Mouse (Mus musculus): ENCODE results near the gene Gpm6b. TPM values are rescaled to one million over a fixed set of nuclear protein-coding genes. Genes with fewer than 3 reads are reported as not detected.

The Gpm6b gene
- polyA plus RNA-seq, 1 experiment: not detected

DNA sequence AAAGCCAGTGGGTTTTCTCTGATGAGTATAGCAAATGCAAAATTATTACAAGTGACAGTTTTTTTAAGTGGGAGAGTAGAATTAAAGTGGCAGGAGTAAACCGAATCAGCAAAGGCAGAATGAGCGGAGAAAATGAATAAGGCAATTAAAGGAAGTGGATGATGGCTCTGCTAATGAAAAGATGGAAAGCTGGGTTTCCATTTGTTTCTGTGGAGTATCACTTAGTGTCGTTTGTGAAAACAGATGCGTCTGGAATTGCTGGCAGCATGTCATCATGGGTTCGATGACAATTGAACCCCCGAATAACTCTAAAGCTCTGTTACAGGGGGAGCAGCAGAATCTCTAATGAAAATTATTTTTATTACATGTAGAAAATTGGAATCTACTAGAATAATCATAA is 109.4 kb downstream of the Gpm6b start:
- TF ChIP-seq FLI1 (IDR thresholded peaks at IDR 0.05; ENCODE audit: low read length) (no peak), GATA1 (IDR thresholded peaks at IDR 0.05; ENCODE audit: borderline replicate concordance, low read length) (no peak)
- no peaks in the 10 kb centered on the region for H3K36me3 ChIP-seq (replicated peaks; ENCODE audit: low read length)
- H3K4me3 ChIP-seq (replicated peaks): no peak overlapping the region
- H3K4me1 ChIP-seq: 0 out of 2 replicates have a peak, but pooled peaks cover 6% of the 10 kb centered on the region
- H3K27me3 ChIP-seq (replicated peaks): no peaks in the 10 kb centered on the region
- no peaks in the 10 kb centered on the region for H3K9me3 ChIP-seq

DNA sequence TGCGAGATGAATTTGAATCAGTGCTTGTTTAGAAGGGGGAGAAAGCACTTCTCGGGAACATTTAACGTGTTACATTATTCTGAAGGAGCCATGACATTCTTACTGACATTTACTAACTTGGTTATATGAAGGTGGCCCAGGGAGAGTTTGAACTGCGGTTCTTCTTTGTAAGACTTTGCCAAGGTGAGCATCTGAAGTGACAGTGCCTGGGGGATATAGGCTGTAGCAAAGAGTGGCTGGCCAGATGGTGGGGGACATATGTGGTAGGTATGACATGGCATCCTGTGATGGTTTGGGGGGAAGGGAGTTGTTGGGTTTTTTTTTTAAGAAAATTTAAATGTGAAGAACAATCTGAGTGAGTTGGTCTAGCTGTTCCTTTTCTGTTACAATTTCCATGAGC is 109.9 kb downstream of the Gpm6b start:
- H3K27me3 ChIP-seq (replicated peaks): peaks cover 1% of the 10 kb centered on the region
- H3K36me3 ChIP-seq (replicated peaks; ENCODE audit: low read length): no peaks in the 10 kb centered on the region
- no peak overlapping the region for H3K4me3 ChIP-seq (replicated peaks)
- H3K4me1 ChIP-seq: 0 out of 2 replicates have a peak, but pooled peaks cover 6% of the 10 kb centered on the region
- H3K9me3 ChIP-seq: no peaks in the 10 kb centered on the region
- TF ChIP-seq GATA1 (IDR thresholded peaks at IDR 0.05; ENCODE audit: borderline replicate concordance, low read length) (no peak), FLI1 (IDR thresholded peaks at IDR 0.05; ENCODE audit: low read length) (no peak)

DNA sequence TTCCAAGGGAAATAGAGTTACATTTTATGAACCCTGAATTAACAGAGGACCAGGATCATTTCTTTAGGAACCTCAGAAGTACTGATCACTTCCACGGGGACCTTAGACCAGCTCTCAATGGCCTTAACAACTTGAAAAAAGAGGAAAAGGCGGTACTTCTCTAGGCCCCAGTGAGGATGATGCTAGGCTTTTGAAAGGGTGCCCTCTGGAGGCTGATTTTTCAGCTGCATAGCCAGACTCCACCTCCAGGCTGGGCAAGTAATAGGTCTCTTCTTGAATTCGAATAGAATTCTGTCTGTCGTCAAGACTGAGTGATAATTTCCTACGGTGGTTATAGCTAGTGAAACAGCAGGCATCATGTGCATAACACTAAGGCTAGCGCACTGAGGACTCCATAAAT is 113.1 kb downstream of the Gpm6b start:
- peaks cover 9% of the 10 kb centered on the region for H3K27me3 ChIP-seq (replicated peaks)
- H3K9me3 ChIP-seq: no peaks in the 10 kb centered on the region
- no peaks in the 10 kb centered on the region for H3K36me3 ChIP-seq (replicated peaks; ENCODE audit: low read length)
- no peak overlapping the region for H3K4me3 ChIP-seq (replicated peaks)
- 0 out of 2 replicates have a peak, but pooled peaks cover 6% of the 10 kb centered on the region for H3K4me1 ChIP-seq
- TF ChIP-seq FLI1 (IDR thresholded peaks at IDR 0.05; ENCODE audit: low read length) (no peak), GATA1 (IDR thresholded peaks at IDR 0.05; ENCODE audit: borderline replicate concordance, low read length) (no peak)

DNA sequence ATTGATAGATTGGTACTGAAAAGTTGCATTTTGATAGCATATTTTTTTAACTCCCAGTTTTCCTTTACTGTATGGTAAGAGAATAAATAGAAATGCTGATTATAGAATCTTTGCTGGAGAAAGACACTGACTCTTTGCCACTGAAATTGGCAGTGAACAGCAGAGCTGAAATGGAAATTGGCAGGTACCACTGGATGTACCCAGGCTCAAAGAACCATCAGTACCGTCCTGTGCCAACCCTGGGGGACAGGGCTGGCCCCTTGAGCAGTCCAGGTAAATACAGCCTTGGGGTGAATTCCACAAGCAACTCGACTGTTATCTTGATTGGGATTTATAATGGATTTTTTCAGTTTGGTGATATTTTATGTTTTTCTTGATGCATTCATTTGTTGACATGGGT is 114.7 kb downstream of the Gpm6b start:
- Histone ChIP-seq H3K4me3 (replicated peaks) (no peak overlapping the region), H3K27me3 (replicated peaks) (peaks cover 12% of the 10 kb centered on the region)
- TF ChIP-seq GATA1 (IDR thresholded peaks at IDR 0.05; ENCODE audit: borderline replicate concordance, low read length) (no peak), FLI1 (IDR thresholded peaks at IDR 0.05; ENCODE audit: low read length) (no peak)

DNA sequence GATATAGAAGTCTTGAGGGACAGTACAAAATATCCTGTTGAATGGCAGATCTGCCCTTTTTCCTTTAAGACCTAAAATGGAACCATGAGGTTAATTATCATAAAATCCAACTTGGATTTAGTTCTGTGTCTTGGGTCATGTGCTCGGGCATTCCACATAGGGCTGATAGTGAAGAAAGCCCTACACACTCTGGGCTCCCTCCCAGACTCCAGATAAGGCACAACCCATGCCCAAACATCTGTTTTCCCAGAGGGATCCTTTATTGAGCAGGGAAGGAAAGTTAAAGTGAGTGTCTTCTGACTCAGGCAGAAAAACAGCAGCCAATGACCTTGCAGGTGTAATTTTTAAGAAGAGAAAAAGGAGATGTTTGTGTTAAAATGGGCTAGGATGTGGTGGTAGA is 116.2 kb downstream of the Gpm6b start:
- Histone ChIP-seq H3K36me3 (replicated peaks; ENCODE audit: low read length) (no peaks in the 10 kb centered on the region), H3K9me3 (no peaks in the 10 kb centered on the region), H3K4me3 (replicated peaks) (no peak overlapping the region), H3K4me1 (0 out of 2 replicates have a peak, but pooled peaks cover 6% of the 10 kb centered on the region), H3K27me3 (replicated peaks) (peaks cover 18% of the 10 kb centered on the region)
- no peak for TF ChIP-seq GATA1 (IDR thresholded peaks at IDR 0.05; ENCODE audit: borderline replicate concordance, low read length)
- no peak for TF ChIP-seq FLI1 (IDR thresholded peaks at IDR 0.05; ENCODE audit: low read length)

More for the DNA sequence above, 114.7 kb downstream of the Gpm6b start:
- Histone ChIP-seq H3K4me1 (0 out of 2 replicates have a peak, but pooled peaks cover 6% of the 10 kb centered on the region), H3K9me3 (no peaks in the 10 kb centered on the region), H3K36me3 (replicated peaks; ENCODE audit: low read length) (no peaks in the 10 kb centered on the region)

DNA sequence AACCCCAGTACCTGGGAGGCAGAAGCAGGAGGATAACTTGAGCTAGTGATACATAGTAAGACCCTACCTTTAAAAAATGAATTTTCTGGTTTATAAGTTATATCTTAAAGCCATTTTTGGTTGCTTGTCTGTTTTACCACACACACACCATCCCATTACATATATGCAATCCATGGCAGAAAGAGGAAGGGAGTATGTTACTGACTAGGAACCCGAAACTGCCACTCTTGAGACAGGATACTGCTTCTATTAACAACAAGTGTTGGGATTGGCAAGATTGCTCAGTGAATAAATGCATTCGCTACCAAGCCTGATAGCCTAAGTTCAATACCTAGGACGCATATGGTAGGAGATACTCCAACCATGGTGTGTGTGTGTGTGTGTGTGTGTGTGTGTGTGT is 117.6 kb downstream of the Gpm6b start:
- Histone ChIP-seq H3K27me3 (replicated peaks) (peaks cover 25% of the 10 kb centered on the region), H3K4me1 (no peaks in the 10 kb centered on the region), H3K36me3 (replicated peaks; ENCODE audit: low read length) (no peaks in the 10 kb centered on the region), H3K4me3 (replicated peaks) (no peak overlapping the region), H3K9me3 (no peaks in the 10 kb centered on the region)
- TF ChIP-seq GATA1 (IDR thresholded peaks at IDR 0.05; ENCODE audit: borderline replicate concordance, low read length) (no peak), FLI1 (IDR thresholded peaks at IDR 0.05; ENCODE audit: low read length) (no peak)

DNA sequence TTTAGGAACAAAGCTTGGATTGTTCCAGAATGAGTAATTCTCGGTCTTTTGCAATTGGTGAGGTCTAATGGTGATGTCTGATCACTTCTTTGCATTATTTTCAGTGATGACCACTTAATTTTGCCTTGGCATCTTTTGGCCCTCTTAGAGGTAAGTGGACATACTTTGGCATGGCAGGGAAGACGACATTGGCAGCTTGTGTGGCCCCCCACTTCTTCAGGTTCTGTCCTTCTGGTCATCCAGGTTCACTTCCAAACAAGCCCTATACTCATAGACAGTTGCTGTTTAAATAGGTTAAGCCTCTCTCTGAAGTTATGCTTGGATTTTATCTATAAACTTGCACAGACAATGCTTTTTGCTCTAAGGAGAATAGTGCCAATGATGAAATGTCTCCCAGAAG is 120.2 kb downstream of the Gpm6b start:
- no peak for TF ChIP-seq FLI1 (IDR thresholded peaks at IDR 0.05; ENCODE audit: low read length)
- TF ChIP-seq GATA1 (IDR thresholded peaks at IDR 0.05; ENCODE audit: borderline replicate concordance, low read length): no peak
- H3K27me3 ChIP-seq (replicated peaks): peaks cover 23% of the 10 kb centered on the region
- no peaks in the 10 kb centered on the region for H3K36me3 ChIP-seq (replicated peaks; ENCODE audit: low read length)
- H3K4me3 ChIP-seq (replicated peaks): no peak overlapping the region
- H3K4me1 ChIP-seq: no peaks in the 10 kb centered on the region
- no peaks in the 10 kb centered on the region for H3K9me3 ChIP-seq

DNA sequence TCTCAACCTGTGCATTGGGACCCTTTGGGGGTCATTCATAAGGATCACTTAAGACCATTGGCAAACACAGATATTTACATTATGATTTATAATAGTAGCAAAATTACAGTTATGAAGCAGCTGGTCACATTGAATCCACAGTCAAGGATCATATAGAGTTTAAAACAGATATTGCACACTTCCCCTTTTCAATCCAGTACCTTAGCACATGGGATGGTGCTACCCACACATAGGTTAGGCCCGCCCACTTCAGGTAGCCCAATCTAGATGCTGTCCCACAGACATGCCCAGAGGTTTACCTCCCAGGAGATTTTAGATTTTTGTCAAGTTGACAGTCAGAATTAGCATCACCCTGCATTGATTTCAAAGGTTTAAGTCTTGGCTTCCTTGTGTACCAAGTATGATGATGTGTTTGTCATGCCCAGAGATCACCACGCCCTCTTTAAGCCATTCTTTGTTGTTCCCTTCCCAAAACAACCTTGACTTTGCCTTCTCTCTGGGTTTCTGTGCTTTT is 121.3 kb downstream of the Gpm6b start:
- H3K4me1 ChIP-seq: no peaks in the 10 kb centered on the region
- no peaks in the 10 kb centered on the region for H3K36me3 ChIP-seq (replicated peaks; ENCODE audit: low read length)
- TF ChIP-seq GATA1 (IDR thresholded peaks at IDR 0.05; ENCODE audit: borderline replicate concordance, low read length) (no peak), FLI1 (IDR thresholded peaks at IDR 0.05; ENCODE audit: low read length) (no peak)
- H3K27me3 ChIP-seq (replicated peaks): peaks cover 23% of the 10 kb centered on the region
- H3K9me3 ChIP-seq: no peaks in the 10 kb centered on the region
- no peak overlapping the region for H3K4me3 ChIP-seq (replicated peaks)

DNA sequence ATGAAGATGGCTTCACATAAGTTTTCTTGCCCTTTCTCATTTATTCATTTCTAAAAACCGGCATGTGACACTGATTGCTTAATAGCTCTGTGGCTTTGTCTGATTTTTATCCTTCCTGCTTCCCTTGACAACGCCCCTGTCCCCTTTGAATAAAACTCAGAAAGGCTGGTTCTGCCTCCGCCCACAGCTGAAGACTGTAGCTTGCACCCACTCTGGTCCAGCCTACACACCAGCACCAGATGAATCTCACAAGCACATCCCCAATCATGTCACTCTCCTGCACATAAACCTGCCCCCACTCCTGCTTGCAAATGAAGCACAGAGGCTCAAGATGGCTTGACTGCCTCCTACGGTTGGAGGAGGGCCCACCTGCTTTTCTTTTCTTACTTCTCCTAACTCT is 121.7 kb downstream of the Gpm6b start:
- Histone ChIP-seq H3K9me3 (no peaks in the 10 kb centered on the region), H3K27me3 (replicated peaks) (peaks cover 22% of the 10 kb centered on the region), H3K4me3 (replicated peaks) (no peak overlapping the region), H3K36me3 (replicated peaks; ENCODE audit: low read length) (no peaks in the 10 kb centered on the region), H3K4me1 (no peaks in the 10 kb centered on the region)
- TF ChIP-seq FLI1 (IDR thresholded peaks at IDR 0.05; ENCODE audit: low read length) (no peak), GATA1 (IDR thresholded peaks at IDR 0.05; ENCODE audit: borderline replicate concordance, low read length) (no peak)

DNA sequence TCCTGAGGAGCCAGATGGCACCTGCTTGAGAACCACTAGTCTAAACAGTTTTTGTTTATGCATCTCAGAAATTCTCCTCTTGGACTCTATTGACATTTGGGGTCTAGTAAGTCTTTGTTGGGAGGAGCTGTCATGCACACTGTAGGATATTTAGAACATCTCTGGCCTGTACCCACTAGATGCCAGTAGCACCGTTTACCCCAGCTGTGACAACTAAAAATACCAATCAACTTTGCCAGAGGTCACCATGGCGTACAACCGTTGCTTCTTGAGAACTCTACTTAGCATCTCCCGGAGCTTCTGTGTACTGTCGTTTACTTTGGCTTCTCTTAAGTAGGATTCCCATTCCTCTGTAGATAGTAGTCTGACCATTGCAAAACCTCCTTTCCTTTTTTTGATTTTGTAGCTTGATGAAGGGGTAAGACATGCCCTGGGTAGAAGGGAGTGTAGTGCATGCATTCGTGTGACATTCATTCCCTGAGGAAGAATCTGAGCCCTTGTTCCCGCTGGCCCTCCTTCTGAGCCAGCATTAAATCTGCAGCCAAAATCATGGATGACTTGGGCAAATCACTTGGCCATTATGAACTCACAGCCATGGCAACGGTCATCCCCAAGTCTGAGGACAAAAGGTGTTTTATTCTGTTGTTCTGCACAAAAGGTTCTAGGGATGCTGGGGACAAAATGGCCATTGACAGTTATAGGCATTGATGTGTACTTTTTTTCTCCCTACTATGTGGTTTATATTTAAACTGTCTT is 126.9 kb downstream of the Gpm6b start:
- TF ChIP-seq GATA1 (IDR thresholded peaks at IDR 0.05; ENCODE audit: borderline replicate concordance, low read length) (no peak), FLI1 (IDR thresholded peaks at IDR 0.05; ENCODE audit: low read length) (no peak)
- no peaks in the 10 kb centered on the region for H3K4me1 ChIP-seq
- peaks cover 23% of the 10 kb centered on the region for H3K27me3 ChIP-seq (replicated peaks)
- H3K9me3 ChIP-seq: no peaks in the 10 kb centered on the region
- H3K4me3 ChIP-seq (replicated peaks): no peak overlapping the region
- no peaks in the 10 kb centered on the region for H3K36me3 ChIP-seq (replicated peaks; ENCODE audit: low read length)
